Mouse (Mus musculus): ENCODE measurements around the gene Usp18.

GRCm38 (mm10) chr6:121300504-121300903 lies 54.8 kb downstream of the Usp18 start:
- no peak for TF ChIP-seq CTCF (IDR thresholded peaks at IDR 0.05)
- TF ChIP-seq EP300 (IDR thresholded peaks at IDR 0.05) = no peak
